Mouse (Mus musculus) kidney, postnatal 0 days (tissue): ENCODE measurements around the gene Sdccag8. TPM values are rescaled to one million over a fixed set of nuclear protein-coding genes. Genes with fewer than 3 reads are reported as not detected.

Source experiments
- ATAC-seq: fragments of 200-750 bp; cut with Nextera tagmentation; replicated peaks from 2 replicates; pipeline ENCODE4 v1.8.0; 2017; ENCODE audit warnings: low read depth, moderate number of reproducible peaks, moderate TSS enrichment, moderate library complexity; ENCODE audit not compliant: low FRiP score
- DNase-seq: peaks from one replicate; pipeline ENCODE4 v3.0.0-alpha.2; 2016; ENCODE audit warnings: low spot score
- H3K27ac ChIP-seq: fragments of 300-500 bp; sonication (generic); 2 replicates; pipeline ENCODE4 v1.5.1; 2014; ENCODE audit warnings: mild to moderate bottlenecking
- H3K27me3 ChIP-seq: fragments of 300-500 bp; sonication (generic); 2 replicates; pipeline ENCODE4 v1.6.1; 2014; ENCODE audit warnings: low read length, mixed read lengths; ENCODE audit not compliant: insufficient read depth
- H3K36me3 ChIP-seq: fragments of 300-500 bp; sonication (generic); 2 replicates; pipeline ENCODE4 v1.6.1; 2014; ENCODE audit warnings: low read length, mixed read lengths; ENCODE audit not compliant: insufficient read depth
- H3K4me1 ChIP-seq: fragments of 300-500 bp; sonication (generic); replicated peaks from 2 replicates; pipeline ENCODE4 v1.6.1; 2014; ENCODE audit warnings: antibody characterized with exemption, low read length, mixed read lengths; ENCODE audit not compliant: insufficient read depth
- H3K4me2 ChIP-seq: fragments of 300-500 bp; sonication (generic); 2 replicates; pipeline ENCODE4 v1.6.1; 2014; ENCODE audit warnings: mild to moderate bottlenecking, low read length, moderate library complexity, mixed read lengths
- H3K4me3 ChIP-seq: fragments of 300-500 bp; sonication (generic); replicated peaks from 2 replicates; pipeline ENCODE4 v1.5.1; 2014; ENCODE audit warnings: low read depth, low read length
- H3K9ac ChIP-seq: fragments of 300-500 bp; sonication (generic); 2 replicates; pipeline ENCODE4 v1.6.1; 2014; ENCODE audit warnings: low read depth, low read length
- H3K9me3 ChIP-seq: fragments of 300-500 bp; sonication (generic); replicated peaks from 2 replicates; pipeline ENCODE4 v1.6.1; 2016; ENCODE audit warnings: low read length, inconsistent platforms, mixed read lengths
- CTCF ChIP-seq: IDR thresholded peaks from 2 replicates; pipeline ENCODE4 v1.5.1; 2016; ENCODE audit warnings: antibody characterized with exemption, low read depth, mild to moderate bottlenecking, moderate library complexity
- WGBS: fragments of 180-500 bp; shearing (Covaris S2); extraction: QIAGEN DNeasy Blood & Tissue Kit; methylation state at CpG from one replicate; pipeline ENCODE4 v1.1.7; 2014; 5-methylcytosine and 5-hydroxymethylcytosine counted together
- polyA plus RNA-seq: library from polyadenylated mRNA; unstranded; fragments of >200 nt; fragmentation: Nextera tagmentation; extraction: Ambion mirVana; gene quantifications from 2 replicates; pipeline ENCODE4 v1.2.1, GENCODE M21; 2015

Sdccag8 gene
- polyA plus RNA-seq, 1 experiment from 2014 or later, result 22.7 TPM

DNA sequence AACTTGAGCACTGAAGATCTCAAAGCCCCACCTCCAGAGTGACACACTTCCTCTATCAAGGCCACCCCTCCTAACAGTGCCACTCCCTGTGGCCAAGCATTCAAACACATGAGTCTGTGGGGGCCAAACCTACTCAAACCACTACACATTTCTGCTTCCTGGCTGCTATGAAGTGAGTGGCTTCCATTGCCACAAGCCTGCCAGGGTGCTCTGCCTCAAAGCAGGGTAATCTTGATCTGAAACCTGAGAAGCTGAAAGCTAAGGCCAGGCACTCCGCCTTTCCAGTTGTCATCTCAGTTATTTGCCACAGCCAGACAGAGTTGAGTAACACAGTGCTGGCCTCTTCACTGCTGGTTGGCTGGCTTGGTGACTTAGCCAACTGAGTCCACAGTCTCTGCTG is 194.3 kb downstream of the Sdccag8 start:
- Histone ChIP-seq H3K9me3 (no peaks in the 10 kb centered on the region), H3K36me3 (no peaks in the 10 kb centered on the region; the same call in 1 of the 2 replicates), H3K4me3 (no peak overlapping the region), H3K27me3 (no peaks in the 10 kb centered on the region), H3K4me2 (no peak overlapping the region), H3K9ac (no peak overlapping the region), H3K4me1 (no peaks in the 10 kb centered on the region), H3K27ac (no peak overlapping the region)
- 65% methylated on average over 1 of the region's 1 CpGs for WGBS
- TF ChIP-seq CTCF, result no peak
- DNase-seq, result no peak
- no peak for ATAC-seq

DNA sequence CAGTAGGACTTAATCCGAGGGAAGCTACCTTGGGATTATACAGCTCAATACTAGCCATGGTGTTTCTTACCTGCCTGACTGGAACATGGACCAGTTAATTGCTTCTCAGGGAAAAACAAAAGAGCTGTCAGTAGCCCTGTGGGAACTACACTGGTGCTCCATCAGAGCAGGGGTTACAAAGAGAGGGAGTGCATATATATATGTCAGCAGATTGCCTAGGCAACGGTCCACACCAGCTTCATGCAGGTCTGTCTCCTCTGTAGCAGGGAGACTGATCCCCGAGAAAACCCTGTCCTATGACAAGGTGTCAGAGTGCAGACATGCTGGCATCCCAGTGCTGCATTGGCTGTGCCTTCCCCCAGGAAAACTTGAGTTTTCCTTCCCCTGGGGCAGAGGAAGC is 195.6 kb downstream of the Sdccag8 start:
- Histone ChIP-seq H3K9me3 (no peaks in the 10 kb centered on the region), H3K36me3 (no peaks in the 10 kb centered on the region; the same call in 1 of the 2 replicates), H3K4me2 (no peak overlapping the region), H3K9ac (no peak overlapping the region), H3K4me3 (no peak overlapping the region), H3K27me3 (no peaks in the 10 kb centered on the region), H3K4me1 (no peaks in the 10 kb centered on the region), H3K27ac (no peak overlapping the region)
- ATAC-seq (no peak), DNase-seq (no peak)
- no peak for TF ChIP-seq CTCF
- 52% methylated on average over 3 of the region's 3 CpGs for WGBS

DNA sequence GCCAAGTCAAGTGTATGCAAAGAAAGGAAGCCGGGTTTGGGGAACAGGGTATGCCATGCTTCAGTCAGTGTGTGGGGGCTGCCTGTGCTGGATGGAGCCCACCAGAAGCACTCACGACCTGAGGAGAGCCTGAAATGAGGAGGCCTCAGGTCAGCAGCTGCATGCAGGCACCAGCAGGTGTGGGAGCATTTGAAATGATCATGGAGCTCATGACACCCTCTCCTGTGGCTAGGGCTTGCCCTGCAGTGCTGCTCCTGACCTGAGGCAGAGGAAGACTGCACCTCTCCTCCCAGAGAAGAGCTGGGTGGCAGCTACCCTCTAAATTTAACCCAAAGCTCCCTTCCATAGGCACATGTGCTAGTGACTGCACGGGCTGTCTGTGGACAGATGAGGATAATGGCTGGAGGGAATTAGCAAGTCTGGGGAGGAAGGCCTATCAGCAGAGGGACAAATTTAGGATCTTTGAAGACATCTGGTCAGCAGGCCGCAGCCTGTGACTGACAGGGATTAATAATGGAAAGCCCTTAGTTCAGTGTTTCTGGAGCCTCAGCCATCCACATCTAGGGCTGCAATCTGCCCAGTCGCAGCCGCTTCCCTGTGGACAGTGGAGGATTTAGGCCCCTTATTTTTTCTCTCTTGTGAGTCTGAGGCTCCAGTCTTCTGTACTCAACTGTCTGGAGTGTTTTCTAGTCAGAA is 196.3 kb downstream of the Sdccag8 start:
- Histone ChIP-seq H3K4me3 (no peak overlapping the region), H3K4me2 (no peak overlapping the region), H3K36me3 (no peaks in the 10 kb centered on the region; the same call in 1 of the 2 replicates), H3K9ac (no peak overlapping the region), H3K27ac (no peak overlapping the region), H3K27me3 (no peaks in the 10 kb centered on the region), H3K9me3 (no peaks in the 10 kb centered on the region), H3K4me1 (no peaks in the 10 kb centered on the region)
- DNase-seq (no peak), ATAC-seq (no peak)
- WGBS, result 68% methylated on average over 6 of the region's 6 CpGs
- no peak for TF ChIP-seq CTCF

- Histone ChIP-seq H3K4me2 (no peak overlapping the region), H3K27ac (no peak overlapping the region), H3K9ac (no peak overlapping the region), H3K4me3 (no peak overlapping the region), H3K4me1 (no peaks in the 10 kb centered on the region), H3K9me3 (no peaks in the 10 kb centered on the region), H3K36me3 (no peaks in the 10 kb centered on the region; the same call in 1 of the 2 replicates), H3K27me3 (no peaks in the 10 kb centered on the region)
- ATAC-seq (no peak), DNase-seq (no peak)
- WGBS, result 82% methylated on average over 13 of the region's 13 CpGs
- no peak for TF ChIP-seq CTCF
Measured at GRCm38 (mm10) chr1:177011688-177012087, 197.2 kb downstream of the Sdccag8 start.

- Histone ChIP-seq H3K9me3 (no peaks in the 10 kb centered on the region), H3K36me3 (no peaks in the 10 kb centered on the region; the same call in 1 of the 2 replicates), H3K27ac (no peak overlapping the region), H3K4me1 (no peaks in the 10 kb centered on the region), H3K4me2 (no peak overlapping the region), H3K27me3 (no peaks in the 10 kb centered on the region), H3K9ac (no peak overlapping the region), H3K4me3 (no peak overlapping the region)
- ATAC-seq (no peak), DNase-seq (no peak)
- TF ChIP-seq CTCF, result no peak
- WGBS, result 80% methylated on average over 3 of the region's 3 CpGs
Measured at GRCm38 (mm10) chr1:177012774-177013173, 198.3 kb downstream of the Sdccag8 start.

DNA sequence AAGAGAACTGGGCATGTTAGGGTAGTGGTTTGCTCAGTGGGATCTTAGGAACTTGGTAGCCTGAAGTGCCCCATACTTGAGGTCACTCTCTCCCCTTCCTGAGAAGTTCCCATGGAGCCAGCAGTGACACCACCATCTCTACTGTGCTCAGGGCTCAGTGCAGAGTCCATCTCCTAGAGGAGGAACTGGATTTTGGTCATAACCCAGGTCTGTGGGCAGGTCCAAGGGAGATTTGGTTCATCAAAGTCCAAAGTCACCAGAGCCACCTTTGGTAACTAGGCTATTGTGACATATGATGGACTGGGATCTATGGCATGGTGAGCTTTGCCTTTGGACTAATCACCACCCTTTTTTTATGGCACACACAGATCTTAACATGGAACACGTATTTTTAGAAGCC is 198.9 kb downstream of the Sdccag8 start:
- no peak overlapping the region for H3K9ac ChIP-seq
- H3K4me3 ChIP-seq, result no peak overlapping the region
- no peak overlapping the region for H3K27ac ChIP-seq
- H3K4me1 ChIP-seq, result no peaks in the 10 kb centered on the region
- 85% methylated on average over 1 of the region's 1 CpGs for WGBS
- ATAC-seq (no peak), DNase-seq (no peak)
- H3K36me3 ChIP-seq, result no peaks in the 10 kb centered on the region; the same call in 1 of the 2 replicates
- H3K27me3 ChIP-seq, result no peaks in the 10 kb centered on the region
- H3K9me3 ChIP-seq, result no peaks in the 10 kb centered on the region
- no peak for TF ChIP-seq CTCF
- no peak overlapping the region for H3K4me2 ChIP-seq
